Mouse (Mus musculus) cerebellum, adult 11-12 months (tissue): Measurements from ENCODE around the gene Lrrn4cl.
"Not testable (repeated sequence)": the region's sequence is repeated elsewhere in the genome, so short reads cannot be mapped to it uniquely, and the experiment has no call there.

ENCODE experiments used
- DNase-seq: peaks from one replicate; pipeline ENCODE4 v3.0.0; 2022

The Lrrn4cl gene

DNA sequence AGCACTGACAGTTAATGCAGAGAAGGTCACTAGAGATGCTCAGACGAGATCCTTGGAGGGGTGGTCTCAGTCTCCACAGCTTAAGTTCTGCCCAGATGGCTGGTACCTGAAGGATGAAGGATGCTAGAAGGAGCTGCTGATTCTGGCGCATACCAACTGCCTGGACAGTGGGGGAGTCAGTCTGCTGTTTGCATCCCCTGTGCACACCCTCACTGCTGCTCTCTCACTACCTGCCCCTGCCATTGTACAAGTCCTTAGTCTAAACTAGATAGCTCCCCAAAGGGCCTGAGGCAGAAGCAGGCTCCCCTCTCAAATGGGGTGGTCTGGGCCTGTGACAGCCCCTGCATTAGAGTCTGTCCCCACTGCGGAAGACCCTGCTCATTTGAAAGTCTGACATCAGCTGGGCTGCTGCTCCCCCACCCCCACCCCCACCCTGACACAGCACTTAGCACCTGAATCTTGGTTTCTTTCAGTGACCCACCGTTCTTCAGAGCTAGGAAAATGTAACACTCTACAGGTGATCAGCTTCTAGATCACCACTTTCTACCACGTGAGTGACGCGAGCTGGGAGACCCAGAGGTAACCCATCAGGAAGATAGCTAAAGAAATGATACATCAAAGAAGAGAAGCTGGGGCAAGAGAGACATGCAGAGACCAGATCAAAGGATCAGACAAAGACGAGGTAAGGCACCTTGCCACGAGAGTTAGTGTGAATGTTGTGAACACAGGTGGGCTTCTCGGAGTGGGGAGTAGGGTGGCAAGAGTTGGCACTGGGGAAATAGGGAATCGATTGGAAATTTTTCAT lies 11.3 kb upstream of the Lrrn4cl start, which contains the start of gene Gng3:
Gene Gng3 (minus strand): TSS at position 92 of the 805 bp plus-strand sequence.
- peak; percentile 95 for DNase-seq

DNA sequence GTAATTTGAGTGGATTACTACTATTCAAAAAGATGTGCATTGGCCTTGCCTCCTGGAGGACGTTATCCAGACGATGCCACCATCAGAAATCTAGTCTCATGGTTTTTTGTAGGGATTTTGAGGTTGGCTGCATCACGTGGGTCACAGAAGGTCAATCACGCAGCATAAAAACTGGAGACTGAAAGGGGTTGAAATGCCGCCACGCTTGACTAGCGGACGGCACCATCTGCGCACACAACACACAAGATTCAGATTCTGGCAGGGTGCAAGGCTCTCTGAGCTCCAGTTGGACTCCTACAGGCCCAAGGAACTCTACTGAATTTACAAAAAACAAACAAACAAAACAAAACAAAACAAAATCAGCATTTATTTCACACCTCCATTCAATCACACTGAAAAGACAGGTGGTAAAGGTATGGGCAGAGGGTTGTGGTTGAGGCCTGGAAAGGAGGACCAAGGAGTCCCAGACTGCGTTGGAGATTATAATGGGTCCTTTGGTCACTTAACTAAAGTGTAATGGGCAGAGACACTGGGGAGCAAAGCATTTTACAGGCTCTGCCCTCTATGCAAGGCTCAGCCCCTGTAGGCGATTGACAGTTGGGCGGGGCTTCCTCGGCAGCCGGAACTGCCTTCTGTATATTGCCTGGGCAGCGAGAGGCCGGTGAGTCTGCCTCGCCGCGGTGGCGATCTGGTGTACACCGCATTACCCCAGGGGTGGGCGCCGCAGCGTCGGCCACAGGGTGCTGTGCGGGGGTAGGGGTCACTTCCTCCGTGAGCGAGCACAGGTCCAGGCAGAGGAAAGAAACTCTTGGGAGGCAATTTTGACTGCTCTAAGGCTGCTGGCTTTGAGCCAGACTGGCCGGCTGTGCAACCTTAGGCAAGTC lies 10.4 kb upstream of the Lrrn4cl start:
- peak; percentile 88 for DNase-seq

DNA sequence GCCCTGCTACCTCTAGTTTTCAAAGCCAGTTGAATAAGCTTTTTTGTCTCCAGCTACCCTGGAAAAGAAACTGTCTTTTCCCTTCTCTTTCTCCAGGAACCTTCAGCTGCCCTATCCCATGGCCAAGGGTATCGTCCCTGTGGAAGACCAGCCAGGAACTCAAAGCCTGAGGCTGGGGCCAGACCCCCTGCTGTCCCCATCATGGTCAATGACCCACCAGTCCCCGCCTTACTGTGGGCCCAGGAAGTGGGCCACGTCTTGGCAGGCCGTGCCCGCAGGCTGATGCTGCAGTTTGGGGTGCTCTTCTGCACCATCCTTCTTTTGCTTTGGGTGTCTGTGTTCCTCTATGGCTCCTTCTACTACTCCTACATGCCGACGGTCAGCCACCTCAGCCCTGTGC lies 9.6 kb upstream of the Lrrn4cl start:
- DNase-seq = peak; percentile 66

DNA sequence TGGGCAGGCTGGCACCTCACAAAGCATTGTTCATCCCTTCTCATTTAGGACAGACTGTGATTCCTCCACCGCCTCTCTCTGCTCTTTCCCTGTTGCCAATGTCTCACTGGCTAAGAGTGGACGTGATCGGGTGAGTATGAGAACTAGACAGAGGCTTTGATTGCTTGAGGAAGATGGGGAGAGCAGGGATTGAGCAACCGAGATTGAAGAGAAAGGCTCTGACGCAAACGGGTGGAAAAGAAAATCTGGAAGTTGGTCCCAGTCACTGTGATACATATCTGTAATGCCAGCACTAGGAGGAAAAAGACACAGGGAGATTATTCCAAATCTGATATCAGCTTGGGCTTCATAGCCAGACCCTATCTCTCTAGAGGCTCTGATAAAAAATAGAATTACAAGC lies 7.6 kb upstream of the Lrrn4cl start:
- no peak for DNase-seq

DNA sequence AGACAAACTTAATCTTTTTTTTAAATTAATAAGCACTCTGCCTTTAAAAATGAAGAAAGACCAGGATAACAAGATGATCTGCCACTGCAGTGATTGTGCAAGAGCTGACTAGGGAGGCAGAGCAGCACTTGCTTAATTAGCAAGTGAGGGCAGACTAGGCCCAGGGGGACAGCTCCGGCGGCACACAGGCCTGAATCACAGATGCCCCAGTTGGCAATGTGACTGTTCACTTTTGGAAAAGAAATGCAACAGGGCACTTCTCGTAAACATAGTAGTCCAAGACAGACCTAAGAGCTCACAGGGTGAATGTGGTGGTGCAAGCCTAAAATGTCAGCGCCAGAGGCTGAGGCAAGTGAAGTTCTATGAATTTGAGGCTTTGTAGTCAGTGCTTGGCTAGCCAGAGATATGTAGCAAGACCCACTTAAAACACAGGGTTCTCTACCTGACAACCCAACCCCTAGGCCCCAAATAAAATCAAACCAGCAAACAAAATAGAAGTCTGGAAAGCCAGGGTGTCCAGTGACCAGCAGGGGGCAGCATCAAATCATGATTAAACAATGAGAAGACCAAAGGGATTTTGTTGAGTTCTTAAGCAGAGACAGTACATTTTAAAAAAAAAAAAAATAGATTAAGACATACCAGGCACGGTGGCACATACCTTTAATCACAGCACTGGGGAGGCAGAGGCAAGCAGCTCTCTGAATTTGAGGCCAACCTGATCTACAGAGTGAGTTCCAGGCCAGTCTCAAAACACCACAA lies 6.0 kb upstream of the Lrrn4cl start:
- DNase-seq = peak; percentile 54

DNA sequence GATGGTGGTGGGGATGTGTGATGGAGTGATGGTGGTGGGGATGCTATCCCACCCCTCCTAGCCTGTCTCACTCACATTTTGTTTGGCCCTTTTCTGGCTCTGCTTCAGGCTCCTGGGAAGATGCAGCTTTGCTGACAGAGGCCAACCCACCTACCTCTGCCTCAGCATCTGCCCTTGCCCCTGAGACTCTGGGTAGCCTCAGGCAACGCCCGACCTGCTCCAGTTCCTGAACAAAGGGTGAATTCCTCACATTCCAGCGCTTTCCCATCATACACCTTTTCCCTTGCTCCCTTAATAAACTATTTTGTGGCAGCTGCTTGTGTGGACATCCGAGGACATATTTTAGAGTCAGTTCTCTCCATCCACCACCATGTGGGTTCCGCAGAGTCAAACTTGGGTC lies 2.2 kb upstream of the Lrrn4cl start:
- DNase-seq = no peak

DNA sequence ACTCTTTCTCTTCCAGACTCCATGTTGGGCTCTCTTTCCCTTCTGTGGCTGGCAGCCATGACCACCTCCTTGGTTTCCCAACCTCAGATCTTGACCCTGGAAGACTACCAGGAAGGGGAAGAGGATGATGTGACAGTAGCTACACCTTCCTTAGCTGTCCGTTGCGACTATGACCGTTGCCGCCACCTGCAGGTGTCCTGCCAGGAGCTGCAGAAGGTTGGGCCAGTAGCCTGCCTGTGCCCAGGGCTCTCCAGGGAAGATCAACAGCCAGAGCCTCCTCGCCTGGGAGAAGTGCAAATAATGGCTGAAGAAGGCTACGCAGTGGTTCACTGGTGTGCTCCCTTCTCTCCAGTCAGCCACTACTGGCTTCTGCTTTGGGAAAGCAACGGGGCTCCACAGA lies 1.1 kb downstream of the Lrrn4cl start:
- no peak for DNase-seq

DNA sequence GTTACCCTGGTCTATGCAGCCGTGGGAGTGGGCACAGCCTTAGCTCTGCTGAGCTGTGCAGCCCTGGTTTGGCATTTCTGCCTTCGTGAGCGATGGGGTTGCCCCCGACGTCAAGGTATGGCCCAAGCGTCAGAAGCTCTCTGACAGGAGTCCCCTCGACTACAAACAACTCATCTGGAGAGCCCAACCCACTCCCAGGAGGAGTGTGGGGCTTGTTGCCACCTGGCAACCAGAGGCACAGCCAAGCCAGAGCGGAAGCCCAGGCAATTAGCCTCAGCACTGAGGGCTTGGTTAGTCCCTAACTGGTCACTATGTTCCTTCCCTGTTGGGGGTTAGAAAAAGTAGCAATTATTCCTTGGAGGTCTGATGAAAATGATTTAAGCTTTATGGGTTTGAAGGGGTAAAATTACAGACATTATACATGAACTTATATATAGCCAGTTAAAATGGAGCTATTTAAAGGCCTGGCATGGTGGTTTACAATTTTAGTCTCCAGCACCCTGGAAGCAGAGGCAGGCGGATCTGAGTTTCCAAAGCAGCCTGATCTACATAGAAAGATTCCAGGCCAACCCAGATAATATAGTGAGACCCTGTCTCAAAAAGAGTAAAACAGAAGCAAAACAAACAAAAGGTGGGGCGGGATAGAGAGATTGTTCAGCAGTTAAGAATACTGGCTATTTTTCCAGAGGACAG lies 1.8 kb downstream of the Lrrn4cl start:
- no peak for DNase-seq

DNA sequence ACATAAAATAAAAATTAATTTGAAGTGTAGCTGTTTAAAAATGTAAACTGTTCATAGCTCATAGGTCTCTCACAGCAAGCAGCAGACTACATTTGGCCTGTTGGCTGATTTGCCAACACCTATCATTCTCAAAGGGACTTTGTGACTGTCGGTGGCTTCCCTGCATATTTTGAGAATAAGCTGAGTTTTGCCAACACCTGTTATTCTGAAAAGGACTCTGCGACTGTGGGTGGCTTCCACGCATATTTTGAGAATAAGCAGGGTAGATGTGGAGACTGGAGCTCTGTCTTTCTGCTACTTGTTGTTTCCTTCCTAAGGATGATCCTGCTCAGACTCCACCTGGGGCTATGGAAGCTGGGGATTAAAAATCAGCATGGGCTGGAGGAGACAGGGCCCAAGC lies 2.5 kb downstream of the Lrrn4cl start:
- DNase-seq = no peak

DNA sequence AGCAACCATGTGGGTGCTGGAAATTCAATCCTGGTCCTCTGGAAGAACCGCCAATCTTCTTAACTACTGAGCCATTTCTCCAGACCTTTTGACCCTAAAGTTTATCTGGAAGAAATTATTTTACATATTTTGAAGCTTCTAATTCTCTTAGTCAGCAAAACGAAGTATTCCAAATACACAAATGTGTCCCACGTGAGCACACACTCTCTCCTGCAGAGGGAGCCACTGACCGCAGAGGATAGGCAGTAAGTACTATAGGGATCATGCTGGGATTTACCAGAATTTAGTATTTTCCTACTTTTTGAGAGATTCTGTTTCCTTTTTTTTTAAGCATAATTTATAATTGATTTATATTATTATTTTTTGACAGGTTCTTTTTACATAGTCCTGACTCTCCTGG lies 7.1 kb downstream of the Lrrn4cl start:
- DNase-seq = no peak

DNA sequence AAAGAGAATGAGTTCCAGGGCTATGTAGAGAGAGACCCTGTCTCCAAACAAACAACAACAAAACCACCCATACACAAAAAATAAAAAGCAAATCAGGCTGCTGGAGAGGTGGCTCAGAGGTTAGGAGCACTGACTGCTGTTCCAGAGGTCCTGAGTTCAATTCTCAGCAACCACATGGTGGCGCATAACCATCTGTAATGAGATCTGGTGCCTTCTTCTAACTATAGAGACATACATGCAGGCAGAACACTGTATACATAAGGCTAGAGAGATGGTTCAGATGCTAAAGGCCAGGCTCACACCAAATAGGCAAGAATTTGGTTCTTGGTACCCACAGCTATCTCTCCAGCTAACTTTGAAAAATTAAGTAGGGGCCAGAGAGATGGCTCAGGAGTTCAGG lies 8.4 kb downstream of the Lrrn4cl start:
- no peak for DNase-seq

DNA sequence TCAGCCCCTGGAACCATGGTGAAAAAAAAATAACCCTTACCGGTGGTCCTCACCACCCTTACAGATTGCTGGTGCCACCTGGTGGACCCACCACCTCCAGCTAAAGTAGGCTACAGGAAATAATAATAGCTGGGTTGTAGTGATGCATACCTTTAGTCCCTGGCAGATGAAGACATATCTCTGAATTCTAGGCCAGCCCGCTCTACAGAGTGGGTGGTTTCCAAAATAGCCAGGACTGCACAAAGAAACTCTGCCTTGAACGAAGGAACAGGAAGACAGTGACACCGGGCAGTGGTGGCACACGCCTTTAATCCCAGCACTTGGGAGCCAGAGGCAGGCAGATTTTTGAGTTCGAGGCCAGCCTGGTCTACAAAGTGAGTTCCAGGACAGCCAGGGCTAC lies 13.7 kb downstream of the Lrrn4cl start:
- DNase-seq = no peak

DNA sequence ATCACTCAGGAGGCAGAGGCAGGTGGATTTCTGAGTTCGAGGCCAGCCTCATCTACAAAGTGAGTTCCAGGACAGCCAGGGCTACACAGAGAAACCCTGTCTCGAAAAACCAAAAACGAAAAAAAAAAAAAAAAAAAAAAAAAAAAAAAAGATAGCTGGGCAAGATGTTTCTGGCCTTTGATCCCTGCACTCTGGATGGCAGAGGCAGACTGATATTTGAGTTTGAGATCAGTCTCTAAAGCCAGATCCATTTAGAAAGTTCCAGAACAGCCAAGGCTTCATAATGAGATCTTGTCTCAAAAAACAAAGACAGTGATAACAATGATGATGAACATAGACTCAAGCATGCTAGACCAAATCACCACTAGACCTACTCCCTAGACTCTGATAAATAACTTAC lies 19.8 kb downstream of the Lrrn4cl start:
- DNase-seq = not testable (repeated sequence)

DNA sequence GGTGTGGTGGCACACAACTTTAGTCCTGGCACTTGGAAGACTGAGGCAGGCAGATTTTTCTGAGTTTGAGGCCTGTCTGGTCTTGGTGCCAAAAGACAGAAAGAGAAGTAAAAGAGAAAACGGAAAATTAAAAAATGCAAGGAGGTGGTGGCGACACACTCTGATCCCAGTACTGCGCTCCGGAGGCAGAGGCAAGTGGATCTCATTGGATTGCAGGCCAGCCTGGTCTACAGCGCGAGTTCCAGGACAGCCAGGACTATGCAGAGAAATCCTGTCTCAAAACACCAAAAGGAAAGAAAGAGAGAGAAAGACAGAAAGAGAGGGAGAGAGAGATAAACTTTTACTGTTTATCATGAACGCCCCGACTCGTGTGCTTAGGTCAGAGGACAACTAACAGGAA lies 20.3 kb downstream of the Lrrn4cl start:
- no peak for DNase-seq

DNA sequence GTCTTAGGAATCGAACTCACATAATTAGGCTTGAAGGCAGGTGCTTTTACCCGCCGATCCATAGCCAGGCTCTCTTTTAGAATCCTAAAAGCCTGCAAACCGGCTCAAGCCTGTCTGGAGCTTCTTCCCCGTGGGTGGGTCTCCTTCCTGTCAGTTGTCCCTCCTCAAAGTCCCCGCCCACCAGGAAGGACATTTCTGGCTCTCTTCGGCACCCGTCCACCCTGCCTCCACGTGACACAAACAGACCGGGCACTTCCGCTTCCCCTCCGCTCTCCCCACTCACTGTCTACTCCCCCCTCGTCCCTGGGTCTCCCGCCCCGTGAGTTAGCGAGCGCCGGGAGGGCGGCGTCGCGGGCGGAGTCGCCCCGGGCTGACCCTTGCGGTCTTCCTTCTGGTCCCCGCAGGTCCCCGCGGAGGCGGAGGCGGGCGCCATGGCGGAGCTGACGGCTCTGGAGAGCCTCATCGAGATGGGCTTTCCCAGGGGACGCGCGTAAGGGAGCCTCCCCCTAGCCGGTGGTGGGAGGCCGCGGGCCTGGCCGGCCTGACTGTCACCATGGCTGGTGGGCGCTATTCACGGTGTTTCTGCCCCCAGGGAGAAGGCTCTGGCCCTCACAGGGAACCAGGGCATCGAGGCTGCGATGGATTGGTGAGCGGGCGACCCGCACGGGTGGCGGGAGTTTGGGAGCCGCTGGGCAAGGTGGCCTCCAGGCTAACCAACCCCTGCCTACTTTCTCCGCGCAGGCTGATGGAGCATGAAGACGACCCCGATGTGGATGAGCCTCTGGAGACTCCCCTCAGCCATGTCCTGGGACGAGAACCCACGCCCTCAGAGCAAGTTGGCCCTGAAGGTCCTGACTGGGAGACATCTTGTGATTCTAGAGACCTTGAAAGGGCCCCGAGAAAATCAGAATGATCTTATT lies 21.0 kb downstream of the Lrrn4cl start, which contains the start of gene Ubxn1:
Gene Ubxn1 (plus strand): TSS at position 230 of the 920 bp plus-strand sequence.
- peak; percentile 97 for DNase-seq

DNA sequence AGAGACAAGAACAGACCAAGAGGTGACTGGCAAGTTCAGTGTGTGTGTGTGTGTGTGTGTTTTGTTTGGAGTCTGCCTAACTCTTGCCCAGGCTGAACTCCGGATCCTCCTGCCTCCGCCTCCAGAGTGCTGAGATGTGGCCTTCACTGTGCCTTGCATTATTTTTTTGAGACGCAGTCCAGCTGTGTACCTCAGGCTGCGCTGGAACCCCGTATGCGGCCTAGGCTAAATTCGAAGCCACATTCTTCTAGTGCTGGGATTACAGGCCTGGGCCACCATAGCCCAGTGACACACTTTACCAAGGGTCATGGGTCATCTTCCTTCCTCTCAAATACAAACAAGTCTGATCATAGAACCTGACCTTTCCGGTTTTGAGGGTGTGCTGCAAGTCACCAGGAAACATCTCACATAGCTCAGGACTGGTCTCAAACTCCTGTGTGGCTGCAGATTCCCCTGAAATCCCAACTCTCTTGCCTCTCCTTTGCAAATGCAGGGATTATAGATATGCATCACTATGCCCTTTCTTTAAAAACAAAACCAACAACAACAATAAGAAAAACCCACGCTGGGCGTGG lies 21.8 kb downstream of the Lrrn4cl start:
- DNase-seq = no peak

DNA sequence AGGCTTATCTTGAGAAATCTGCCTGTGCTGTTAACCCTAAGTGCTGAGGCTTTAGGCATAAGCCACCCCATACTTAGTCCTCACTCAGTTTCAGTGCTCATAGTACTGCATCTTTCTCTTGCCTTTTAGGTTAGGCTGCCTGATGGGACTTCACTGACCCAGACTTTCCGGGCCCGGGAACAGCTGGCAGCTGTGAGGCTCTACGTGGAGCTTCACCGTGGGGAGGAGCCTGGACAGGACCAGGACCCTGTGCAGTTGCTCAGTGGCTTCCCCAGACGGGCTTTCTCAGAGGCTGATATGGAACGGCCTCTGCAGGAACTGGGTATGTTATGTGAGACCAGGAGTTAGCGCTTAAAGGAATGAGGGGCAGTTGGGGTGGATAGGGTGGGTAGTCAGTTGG lies 24.5 kb downstream of the Lrrn4cl start:
- DNase-seq = no peak

DNA sequence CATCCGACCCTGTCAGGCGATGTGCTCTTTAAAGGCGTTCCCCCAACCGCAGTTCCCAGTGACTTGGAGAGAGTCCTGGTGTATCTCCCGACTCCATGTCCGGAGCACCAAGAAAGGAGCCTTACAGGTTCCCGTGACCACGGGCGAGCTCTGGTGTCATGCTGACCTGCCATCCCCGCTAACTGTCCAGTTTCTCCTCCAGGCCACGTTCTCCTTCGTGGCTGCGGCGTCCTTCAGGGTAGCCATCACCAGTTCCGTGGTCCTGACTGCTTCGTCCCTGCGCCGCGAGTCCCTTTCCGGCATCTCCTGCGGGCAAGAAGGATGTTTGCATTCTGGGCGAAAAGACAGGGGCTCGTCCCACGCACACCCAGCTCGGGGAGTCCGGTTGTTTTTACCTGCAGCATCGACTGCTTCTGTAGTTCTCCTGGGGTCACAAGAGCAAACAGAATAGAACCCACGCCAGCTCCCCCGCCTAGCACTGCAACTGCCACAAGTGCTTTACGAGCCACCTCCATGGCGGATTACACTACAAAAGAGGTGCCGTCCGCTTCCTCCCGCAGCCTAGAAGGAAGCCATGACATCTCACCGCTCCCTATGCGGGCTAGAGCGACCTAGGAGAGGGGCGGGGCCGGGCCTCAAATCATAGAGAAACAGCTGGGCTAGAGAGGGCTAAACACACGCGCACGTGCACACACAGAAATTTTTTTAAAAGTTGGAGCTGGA lies 29.9 kb downstream of the Lrrn4cl start, which contains the start of gene Uqcc3:
Gene Uqcc3 (minus strand): TSS at position 613 of the 723 bp plus-strand sequence.
- DNase-seq = peak; percentile 88

DNA sequence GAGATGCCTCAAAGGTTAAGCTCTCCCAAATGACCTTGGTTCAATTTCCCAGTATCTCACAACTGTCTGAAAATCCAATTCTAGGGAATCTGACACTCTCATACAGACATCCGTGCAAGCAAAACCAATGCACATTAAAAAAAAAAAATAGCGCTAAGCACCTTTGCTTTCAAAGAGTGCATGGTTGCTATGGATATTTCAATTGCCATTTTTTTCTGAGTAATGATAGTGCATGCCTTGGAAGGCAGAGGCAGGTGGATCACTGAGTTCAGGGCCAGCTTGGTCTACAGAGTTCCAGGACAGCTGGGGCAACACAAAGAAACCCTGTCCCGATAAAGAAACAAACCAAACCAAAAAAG lies 30.4 kb downstream of the Lrrn4cl start:
- no peak for DNase-seq

DNA sequence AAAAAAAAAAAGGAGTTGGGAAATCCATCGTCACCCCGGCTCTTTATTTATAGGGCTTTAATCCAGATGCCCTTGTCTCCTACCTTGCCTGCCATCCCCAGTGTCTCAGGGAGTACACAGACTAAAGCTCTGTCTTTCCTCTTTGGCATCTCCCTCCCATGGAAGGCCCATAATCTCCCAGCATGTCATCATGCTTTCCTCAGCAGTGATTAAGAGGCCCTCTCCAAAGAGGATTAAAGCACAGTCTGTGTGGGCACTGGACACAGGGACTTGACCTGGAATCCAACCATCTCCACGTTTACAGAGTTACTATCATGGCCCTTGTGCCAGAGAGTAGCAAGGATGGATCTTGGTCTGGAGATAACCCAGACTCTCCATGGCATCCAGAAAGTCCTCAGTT lies 33.0 kb downstream of the Lrrn4cl start, which contains the start of the genes Lbhd1 and Gm49403:
Gene Lbhd1 (plus strand): TSS at position 117 of the 400 bp plus-strand sequence.
Gene Gm49403 (plus strand): TSS at position 315 of the 400 bp plus-strand sequence.
- no peak for DNase-seq
